Mouse (Mus musculus): ENCODE data around the gene Hlcs.

DNA sequence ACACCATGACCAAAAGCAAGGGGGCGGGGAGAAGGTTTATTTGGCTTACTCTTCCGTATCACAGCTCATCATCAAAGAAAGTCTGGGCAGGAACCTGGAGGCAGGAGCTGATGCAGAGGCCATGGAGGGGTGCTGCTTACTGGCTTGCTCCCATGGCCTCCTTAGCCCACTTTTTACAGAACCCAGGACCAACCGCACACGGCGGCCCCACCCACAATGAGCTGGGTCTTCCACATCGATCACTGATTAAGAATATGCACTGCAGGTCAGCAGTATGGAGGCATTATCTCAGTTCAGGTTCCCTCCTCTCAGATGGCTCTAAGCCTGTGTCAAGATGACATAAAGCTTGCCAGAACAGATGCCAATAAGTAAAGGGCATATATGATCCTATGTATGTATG, 42.5 kb downstream of the Hlcs start:
- TF ChIP-seq CTCF (IDR thresholded peaks at IDR 0.05; ENCODE audit: low read depth, low read length) (no peak), POLR2A (IDR thresholded peaks at IDR 0.05; ENCODE audit: insufficient read depth, low read length) (no peak), EP300 (IDR thresholded peaks at IDR 0.05; ENCODE audit: insufficient read depth, low read depth, low read length) (no peak)

Measured in ES-Bruce4 (cell line).